Mouse (Mus musculus): ENCODE measurements around the gene Asb8. TPM values are rescaled to one million over a fixed set of nuclear protein-coding genes. Genes with fewer than 3 reads are reported as not detected.

The Asb8 gene
- polyA plus RNA-seq, 1 experiment from 2014 or later = 40.7 TPM

- 68% methylated on average over 7 of the region's 7 CpGs for WGBS
- H3K27ac ChIP-seq = no peak overlapping the region
Measured at GRCm38 (mm10) chr15:98152916-98153315, 12.5 kb downstream of the Asb8 start.

DNA sequence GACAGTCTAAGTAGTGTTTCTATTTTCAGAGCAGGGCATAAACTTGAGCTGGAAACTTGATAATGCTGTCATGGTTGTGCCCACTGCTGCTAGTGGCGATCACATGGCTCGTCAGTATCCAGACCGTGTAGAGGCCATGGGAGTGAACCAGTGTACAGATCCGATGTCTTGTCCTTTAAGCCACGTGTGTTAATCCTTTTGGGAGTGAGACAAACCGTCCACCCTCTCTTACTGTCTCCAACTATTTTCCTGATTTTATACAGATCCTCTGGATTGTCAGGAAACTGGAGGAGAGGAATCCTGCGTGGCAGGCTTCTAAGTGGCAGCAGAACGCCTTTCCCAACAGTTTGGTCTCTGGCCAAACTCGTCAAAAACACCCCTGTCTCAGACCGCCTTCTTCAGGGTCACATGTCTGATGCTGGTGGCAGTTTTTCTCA, 16.2 kb downstream of the Asb8 start:
- Histone ChIP-seq H3K27me3 (ENCODE audit: poor library complexity, severe bottlenecking) (no peaks in the 10 kb centered on the region), H3K27ac (no peak overlapping the region), H3K36me3 (replicated peaks) (no peaks in the 10 kb centered on the region), H3K4me3 (no peak overlapping the region), H3K4me1 (peaks cover 24% of the 10 kb centered on the region), H3K9me3 (no peaks in the 10 kb centered on the region)
- no peak for DNase-seq (ENCODE audit: extremely low spot score, low spot score)
- WGBS = 82% methylated on average over 10 of the region's 10 CpGs

More at GRCm38 (mm10) chr15:98152916-98153315, 12.5 kb downstream of the Asb8 start:
- no peak for DNase-seq (ENCODE audit: extremely low spot score, low spot score)
- Histone ChIP-seq H3K4me1 (peaks cover 7% of the 10 kb centered on the region), H3K4me3 (no peak overlapping the region), H3K9me3 (no peaks in the 10 kb centered on the region), H3K27me3 (ENCODE audit: poor library complexity, severe bottlenecking) (no peaks in the 10 kb centered on the region), H3K36me3 (replicated peaks) (no peaks in the 10 kb centered on the region)

DNA sequence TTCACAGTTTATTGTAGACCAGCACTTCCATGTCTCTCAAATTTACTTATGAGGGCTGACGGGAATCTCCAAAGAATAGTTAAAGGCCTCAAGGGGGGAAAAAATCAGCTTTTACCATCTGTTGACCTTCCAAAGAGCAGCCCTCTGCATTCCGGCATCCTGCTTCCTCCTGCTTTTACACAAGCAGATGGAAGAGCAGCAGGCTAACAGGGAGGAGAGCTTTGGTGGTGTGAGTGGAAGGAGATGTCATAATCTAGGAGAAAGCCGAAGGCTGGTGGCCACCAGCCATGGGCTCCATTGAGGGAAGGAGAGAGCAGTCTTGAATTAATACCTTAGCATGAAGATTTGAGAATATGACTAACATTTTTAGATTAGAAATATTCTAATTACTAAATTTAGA, 17.1 kb downstream of the Asb8 start:
- DNase-seq (ENCODE audit: extremely low spot score, low spot score) = no peak

GRCm38 (mm10) chr15:98145559-98146181, 19.8 kb downstream of the Asb8 start:
- under 1% methylated on average over 38 of the region's 38 CpGs for WGBS
- Histone ChIP-seq H3K4me1 (peaks cover 18% of the 10 kb centered on the region), H3K27me3 (ENCODE audit: poor library complexity, severe bottlenecking) (no peaks in the 10 kb centered on the region), H3K27ac (peak overlapping the region; percentile 93), H3K9me3 (no peaks in the 10 kb centered on the region), H3K36me3 (replicated peaks) (peaks cover 18% of the 10 kb centered on the region), H3K4me3 (peak overlapping the region; percentile 93)
- DNase-seq (ENCODE audit: extremely low spot score, low spot score) = peak; percentile 91

More for the DNA sequence above, 17.1 kb downstream of the Asb8 start:
- WGBS = 90% methylated on average over 3 of the region's 3 CpGs
- Histone ChIP-seq H3K9me3 (no peaks in the 10 kb centered on the region), H3K4me3 (no peak overlapping the region), H3K4me1 (peaks cover 22% of the 10 kb centered on the region), H3K27ac (no peak overlapping the region), H3K36me3 (replicated peaks) (no peaks in the 10 kb centered on the region), H3K27me3 (ENCODE audit: poor library complexity, severe bottlenecking) (no peaks in the 10 kb centered on the region)

DNA sequence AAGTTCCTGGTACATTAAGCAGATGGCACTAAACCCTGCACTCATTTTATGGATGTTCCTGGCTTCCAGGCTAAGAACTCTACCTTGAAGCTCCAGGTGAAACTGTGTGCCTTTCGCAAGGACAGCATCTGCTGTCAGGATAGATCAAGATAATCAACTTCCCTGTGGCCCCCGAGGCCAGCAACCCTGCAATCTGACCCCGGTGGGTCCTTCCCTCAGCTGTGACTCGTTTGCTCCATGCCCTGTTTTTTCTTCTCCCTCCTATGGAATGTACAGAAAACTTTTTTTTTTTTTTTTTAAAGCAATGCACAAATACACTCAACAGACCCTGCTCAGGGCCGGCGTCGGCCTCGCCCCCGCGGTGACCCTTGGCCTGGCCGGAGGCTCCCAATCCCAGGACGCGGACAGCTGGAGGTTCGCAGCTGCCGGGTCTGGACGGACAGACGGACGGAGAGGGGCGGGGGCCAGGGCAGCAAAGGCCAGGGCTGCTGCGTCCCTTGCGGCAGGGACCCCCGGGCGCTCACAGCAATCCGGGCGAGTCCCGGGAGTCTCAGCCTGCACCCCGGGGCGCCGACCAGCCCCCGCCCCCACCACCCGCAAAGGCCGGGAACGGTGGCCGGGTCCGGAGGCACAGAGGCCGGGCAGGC, 20.4 kb downstream of the Asb8 start:
- 1% methylated on average over 36 of the region's 36 CpGs for WGBS
- H3K36me3 ChIP-seq (replicated peaks) = peaks cover 25% of the 10 kb centered on the region
- peak overlapping the region; percentile 93 for H3K27ac ChIP-seq
- H3K4me1 ChIP-seq = peaks cover 18% of the 10 kb centered on the region
- no peaks in the 10 kb centered on the region for H3K27me3 ChIP-seq (ENCODE audit: poor library complexity, severe bottlenecking)
- H3K9me3 ChIP-seq = no peaks in the 10 kb centered on the region
- peak; percentile 36 for DNase-seq (ENCODE audit: extremely low spot score, low spot score)
- peak overlapping the region; percentile 93 for H3K4me3 ChIP-seq

DNA sequence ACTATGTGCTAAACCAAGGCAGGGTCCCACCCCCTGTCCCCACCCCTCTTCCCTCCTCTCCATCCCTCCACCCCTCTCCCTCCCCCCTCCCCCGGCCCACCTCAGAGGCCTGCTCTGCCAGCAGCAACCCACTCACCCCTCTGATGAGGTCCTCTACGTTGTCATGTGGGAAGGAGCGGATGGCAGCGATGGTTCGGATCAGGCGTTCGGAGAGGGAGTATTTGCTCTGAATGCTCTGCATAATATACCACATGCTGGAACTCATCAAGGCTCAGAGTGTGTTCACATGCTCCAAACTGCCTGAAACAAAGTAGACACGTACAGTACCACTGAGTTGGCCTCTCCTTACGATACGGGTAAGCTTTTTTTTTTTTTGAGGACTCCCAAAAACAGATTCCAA, 22.9 kb downstream of the Asb8 start:
- 85% methylated on average over 10 of the region's 10 CpGs for WGBS
- Histone ChIP-seq H3K4me1 (peaks cover 23% of the 10 kb centered on the region), H3K9me3 (no peaks in the 10 kb centered on the region), H3K4me3 (no peak overlapping the region), H3K36me3 (replicated peaks) (peaks cover 47% of the 10 kb centered on the region), H3K27me3 (ENCODE audit: poor library complexity, severe bottlenecking) (no peaks in the 10 kb centered on the region), H3K27ac (no peak overlapping the region)
- DNase-seq (ENCODE audit: extremely low spot score, low spot score) = no peak

- DNase-seq (ENCODE audit: extremely low spot score, low spot score) = no peak
- no peaks in the 10 kb centered on the region for H3K9me3 ChIP-seq
- H3K27me3 ChIP-seq (ENCODE audit: poor library complexity, severe bottlenecking) = no peaks in the 10 kb centered on the region
- no peak overlapping the region for H3K4me3 ChIP-seq
- 90% methylated on average over 5 of the region's 5 CpGs for whole genome bisulfite sequencing
- peaks cover 63% of the 10 kb centered on the region for H3K36me3 ChIP-seq (replicated peaks)
- no peak overlapping the region for H3K27ac ChIP-seq
- H3K4me1 ChIP-seq = peaks cover 19% of the 10 kb centered on the region
Measured at GRCm38 (mm10) chr15:98140809-98141208, 24.6 kb downstream of the Asb8 start.

- no peak overlapping the region for H3K27ac ChIP-seq
- peaks cover 12% of the 10 kb centered on the region for H3K4me1 ChIP-seq
- H3K4me3 ChIP-seq = no peak overlapping the region
- peaks cover 73% of the 10 kb centered on the region for H3K36me3 ChIP-seq (replicated peaks)
- H3K27me3 ChIP-seq (ENCODE audit: poor library complexity, severe bottlenecking) = no peaks in the 10 kb centered on the region
- H3K9me3 ChIP-seq = no peaks in the 10 kb centered on the region
- 88% methylated on average over 7 of the region's 7 CpGs for WGBS
- no peak for DNase-seq (ENCODE audit: extremely low spot score, low spot score)
Measured at GRCm38 (mm10) chr15:98139763-98140162, 25.7 kb downstream of the Asb8 start.

DNA sequence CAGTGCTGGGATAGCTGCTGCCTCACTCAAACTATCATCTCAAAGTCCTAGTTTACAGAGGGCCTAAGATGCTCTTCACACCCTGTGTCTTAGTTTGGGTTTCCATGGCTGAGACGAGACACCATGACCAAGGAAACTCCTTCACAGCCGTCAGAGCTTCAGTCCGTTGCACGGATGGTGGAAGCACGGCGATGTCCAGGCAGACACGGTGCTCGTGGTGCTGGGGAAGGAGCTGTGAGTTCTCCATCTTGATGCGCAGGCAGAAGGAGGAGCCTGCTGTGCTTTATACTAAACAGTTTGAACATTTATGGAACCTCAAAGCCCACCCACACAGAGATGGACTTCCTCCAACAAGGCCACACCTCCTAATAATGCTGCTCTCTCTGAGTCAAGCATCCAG, 28.6 kb downstream of the Asb8 start:
- Histone ChIP-seq H3K9me3 (no peaks in the 10 kb centered on the region), H3K4me3 (no peak overlapping the region), H3K27ac (no peak overlapping the region), H3K4me1 (0 out of 2 replicates have a peak, but pooled peaks cover 5% of the 10 kb centered on the region), H3K27me3 (ENCODE audit: poor library complexity, severe bottlenecking) (no peaks in the 10 kb centered on the region), H3K36me3 (replicated peaks) (peaks cover 95% of the 10 kb centered on the region)
- no peak for DNase-seq (ENCODE audit: extremely low spot score, low spot score)
- WGBS = 94% methylated on average over 9 of the region's 9 CpGs

- H3K9me3 ChIP-seq = no peaks in the 10 kb centered on the region
- H3K36me3 ChIP-seq (replicated peaks) = peaks cover 96% of the 10 kb centered on the region
- 96% methylated on average over 13 of the region's 13 CpGs for WGBS
- H3K4me1 ChIP-seq = 0 out of 2 replicates have a peak, but pooled peaks cover 5% of the 10 kb centered on the region
- DNase-seq (ENCODE audit: extremely low spot score, low spot score) = no peak
- no peaks in the 10 kb centered on the region for H3K27me3 ChIP-seq (ENCODE audit: poor library complexity, severe bottlenecking)
- no peak overlapping the region for H3K27ac ChIP-seq
- H3K4me3 ChIP-seq = no peak overlapping the region
Measured at GRCm38 (mm10) chr15:98135671-98136070, 29.8 kb downstream of the Asb8 start.

GRCm38 (mm10) chr15:98134666-98135065, 30.8 kb downstream of the Asb8 start:
- DNase-seq (ENCODE audit: extremely low spot score, low spot score) = no peak
- 88% methylated on average over 3 of the region's 3 CpGs for WGBS
- no peak overlapping the region for H3K27ac ChIP-seq
- peaks cover 96% of the 10 kb centered on the region for H3K36me3 ChIP-seq (replicated peaks)
- H3K4me1 ChIP-seq = 0 out of 2 replicates have a peak, but pooled peaks cover 2% of the 10 kb centered on the region
- no peak overlapping the region for H3K4me3 ChIP-seq
- H3K27me3 ChIP-seq (ENCODE audit: poor library complexity, severe bottlenecking) = no peaks in the 10 kb centered on the region
- H3K9me3 ChIP-seq = no peaks in the 10 kb centered on the region

GRCm38 (mm10) chr15:98134034-98134433, 31.4 kb downstream of the Asb8 start:
- Histone ChIP-seq H3K4me3 (no peak overlapping the region), H3K4me1 (no peaks in the 10 kb centered on the region), H3K36me3 (replicated peaks) (peaks cover 96% of the 10 kb centered on the region), H3K27me3 (ENCODE audit: poor library complexity, severe bottlenecking) (no peaks in the 10 kb centered on the region), H3K9me3 (no peaks in the 10 kb centered on the region), H3K27ac (no peak overlapping the region)
- no peak for DNase-seq (ENCODE audit: extremely low spot score, low spot score)
- 95% methylated on average over 4 of the region's 4 CpGs for WGBS

- no peaks in the 10 kb centered on the region for H3K9me3 ChIP-seq
Measured at GRCm38 (mm10) chr15:98133471-98133870, 32.0 kb downstream of the Asb8 start.

More at GRCm38 (mm10) chr15:98133471-98133870, 32.0 kb downstream of the Asb8 start:
- peaks cover 98% of the 10 kb centered on the region for H3K36me3 ChIP-seq (replicated peaks)
- H3K27me3 ChIP-seq (ENCODE audit: poor library complexity, severe bottlenecking) = no peaks in the 10 kb centered on the region
- no peaks in the 10 kb centered on the region for H3K4me1 ChIP-seq
- no peak for DNase-seq (ENCODE audit: extremely low spot score, low spot score)
- 84% methylated on average over 3 of the region's 3 CpGs for WGBS
- H3K4me3 ChIP-seq = no peak overlapping the region
- no peak overlapping the region for H3K27ac ChIP-seq
